Mouse (Mus musculus) spleen, adult 18-20 months (tissue): ENCODE measurements at regions not wholly inside any gene's neighbourhood (a gene's known extent, or its start where the extent isn't known, plus 50 kb on each side); places are given as distances from the start of the nearest gene placed in this dataset.
"Not testable (repeated sequence)": the region's sequence is repeated elsewhere in the genome, so short reads cannot be mapped to it uniquely, and the experiment has no call there.

ENCODE experiments used
- DNase-seq, 2 experiments: peaks; one replicate each; pipeline ENCODE4 v3.0.0; 2022; ENCODE audit warnings: mixed read lengths in 2 of 2

DNA sequence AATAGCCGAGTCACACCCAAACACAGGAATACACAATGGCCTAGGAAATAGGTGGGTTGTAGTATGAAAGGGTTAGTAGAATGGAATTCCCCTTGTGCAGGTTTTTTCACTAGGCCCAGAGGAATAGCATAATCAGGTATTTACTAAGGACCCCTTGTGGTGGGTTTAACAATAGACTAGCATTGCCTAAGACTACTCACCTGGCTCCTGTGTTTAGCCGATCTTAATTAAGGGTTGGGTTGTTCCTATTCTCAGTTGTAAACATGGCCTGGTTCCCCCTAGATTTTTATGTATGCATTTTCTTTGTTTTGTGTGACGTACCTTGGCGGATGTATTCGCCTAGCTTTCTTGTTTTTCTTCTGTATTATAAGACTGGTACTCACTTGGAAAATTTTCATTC, 90.8 kb upstream of the Srd5a2 start:
- DNase-seq, result not testable (repeated sequence)

DNA sequence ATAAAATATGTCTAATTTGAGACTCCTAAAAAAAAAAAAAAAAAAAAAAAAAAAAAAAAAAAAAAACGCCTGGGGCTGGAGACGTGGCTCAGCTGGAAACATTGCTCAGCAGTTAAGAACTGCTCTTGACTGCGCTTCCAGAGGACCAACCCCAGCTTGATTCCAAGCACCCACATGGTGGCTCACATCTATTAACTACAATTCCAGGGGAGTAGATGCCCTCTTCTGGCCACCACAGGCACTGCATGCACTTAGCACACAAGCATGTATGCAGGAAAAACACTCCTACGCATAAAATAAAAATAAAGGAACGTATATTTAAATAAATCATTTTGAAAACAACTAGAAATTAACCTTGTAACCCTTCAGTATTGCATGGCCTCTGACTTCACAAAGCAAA, 87.3 kb upstream of the Srd5a2 start:
- peak in 1 of 2 experiments; percentile 10 for DNase-seq

DNA sequence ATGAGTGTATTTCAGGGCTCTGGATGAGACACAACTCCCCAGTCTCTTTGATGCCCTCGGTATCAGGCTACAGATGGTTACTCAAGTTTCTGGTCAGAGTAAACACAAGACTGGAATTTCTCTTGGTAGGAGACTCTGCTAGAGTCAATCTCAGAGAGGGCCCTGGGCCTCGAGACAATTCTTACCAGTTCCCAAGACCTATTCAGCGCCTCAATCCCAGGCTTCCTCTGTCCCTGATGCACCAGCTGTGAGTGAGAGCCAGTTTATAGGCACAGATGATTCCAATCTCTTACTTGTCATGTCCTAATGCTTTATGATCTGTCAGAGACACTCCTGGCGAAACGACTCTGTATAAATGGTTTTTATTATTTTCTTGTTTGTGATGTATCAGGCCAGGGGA, 83.8 kb upstream of the Srd5a2 start:
- DNase-seq, result no peak

DNA sequence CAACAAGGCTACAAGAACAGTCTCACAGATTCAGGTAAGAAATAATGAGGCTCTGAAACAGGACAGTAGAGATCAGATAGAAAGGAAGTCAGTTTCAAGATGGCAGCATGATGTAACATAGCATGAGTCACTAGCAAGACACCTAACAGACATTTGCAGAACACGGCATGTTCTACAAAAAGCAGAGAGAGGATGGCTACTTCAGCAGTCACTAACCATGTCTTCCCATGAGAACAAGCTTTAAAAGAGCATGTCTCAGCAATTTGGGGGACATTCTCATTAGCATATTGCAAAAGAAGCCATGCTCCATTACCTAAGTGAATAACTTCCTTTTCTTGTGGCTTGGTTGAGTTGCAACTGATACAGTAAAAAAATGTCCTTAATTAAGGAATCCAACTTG, 75.2 kb upstream of the Srd5a2 start:
- DNase-seq, result no peak

DNA sequence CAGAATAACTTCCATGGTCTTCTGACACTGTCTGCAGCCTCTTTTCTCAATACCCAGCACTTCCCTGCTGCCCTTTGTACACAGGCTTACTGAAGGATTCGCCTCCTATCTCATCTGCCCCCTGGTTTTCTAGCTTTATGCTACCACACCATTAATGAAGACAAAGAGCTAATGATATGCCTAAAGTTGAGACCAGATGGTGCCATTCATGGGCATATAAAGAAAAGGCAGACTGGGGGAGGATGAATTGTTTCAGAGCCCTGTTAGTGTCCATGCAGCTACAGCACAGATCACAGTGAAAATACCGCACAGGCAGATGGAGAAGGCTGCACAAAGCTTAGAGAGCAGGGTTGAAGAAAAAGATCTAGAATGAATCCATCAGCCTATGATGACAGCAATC, 73.3 kb upstream of the Srd5a2 start:
- no peak for DNase-seq
